ENCODE assay signal across 10 mouse cellular contexts in the genomic region with DNA sequence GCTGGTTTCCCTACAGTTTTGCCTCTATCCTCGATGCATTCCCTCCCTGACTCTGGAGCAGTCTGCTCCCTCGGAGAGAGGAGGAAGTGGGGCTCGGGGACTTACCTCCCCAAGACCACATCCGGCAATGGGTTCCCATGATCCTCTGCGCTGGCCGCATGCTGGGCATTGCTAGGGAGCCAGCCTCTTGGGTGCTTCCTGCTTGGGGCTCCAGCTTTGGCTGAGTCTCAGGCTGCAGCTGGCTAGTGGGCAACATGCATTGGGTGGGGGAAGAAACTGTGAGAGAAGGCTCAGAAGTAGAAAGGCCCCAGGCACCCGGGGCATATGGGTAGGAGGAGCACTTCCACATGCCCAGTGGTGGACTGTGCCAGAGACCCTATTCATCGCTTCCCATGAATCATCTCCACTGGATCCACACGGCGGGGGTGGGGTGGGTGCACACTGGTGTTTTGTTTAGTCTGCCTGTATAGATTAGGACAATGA. TPM values are rescaled to one million over a fixed set of nuclear protein-coding genes. Genes with fewer than 3 reads are reported as not detected.
A peak's percentile ranks its signal among the peaks of the same experiment; 100 is the strongest.
DNase-seq lines count a peak whose midpoint lies in the region.
"Had no signal": no experiment of that assay in that cellular context is flagged by ENCODE, and none has a peak within 500 bp of the region (broad histone marks: within the 10 kb centered on the region; RNA-seq: fewer than 3 reads in every experiment).

No protein-coding gene starts in this region.

- peak overlapping the region; percentile 91 for H3K4me3 ChIP-seq in megakaryocyte, embryonic 14.5 days (replicated peaks)
- H3K4me3 ChIP-seq: embryonic facial prominence, embryonic 12.5 days; lung, embryonic 15.5 days had no signal

- DNase-seq in kidney, postnatal 25 days = peak; percentile 32 to 61
- no peak for DNase-seq in kidney, postnatal 14 days
- DNase-seq in R1 (ENCODE audit: low read depth, low spot score) = peak; percentile 73
- DNase-seq in heart, adult 18-20 months = peak; percentile 81 to 89
- DNase-seq in layer of hippocampus, postnatal 10 days (ENCODE audit: low spot score in 2 of 2) = peak; percentile 54 to 67
- peak; percentile 92 to 97 for DNase-seq in thymus, adult 18-20 months
- DNase-seq in cerebellum, adult 11-12 months = no peak

- H3K9me3 ChIP-seq in megakaryocyte, embryonic 14.5 days = no peaks in the 10 kb centered on the region
- H3K9me3 ChIP-seq: embryonic facial prominence, embryonic 12.5 days; lung, embryonic 15.5 days had no signal

- H3K4me1 ChIP-seq in megakaryocyte, embryonic 14.5 days = peaks cover 86% of the 10 kb centered on the region

- no peaks in the 10 kb centered on the region for H3K36me3 ChIP-seq in megakaryocyte, embryonic 14.5 days (replicated peaks; ENCODE audit: low read length)
- H3K36me3 ChIP-seq: embryonic facial prominence, embryonic 12.5 days; lung, embryonic 15.5 days had no signal

- no peaks in the 10 kb centered on the region for H3K27me3 ChIP-seq in megakaryocyte, embryonic 14.5 days (replicated peaks)
- H3K27me3 ChIP-seq: embryonic facial prominence, embryonic 12.5 days; lung, embryonic 15.5 days had no signal

RNA-seq across cellular contexts. Expression of gene Slc6a6, which starts 4.7 kb away (rescaled TPM):
- 10 to 100 TPM; 53.1 to 54.8 TPM for total RNA-seq in heart, adult 18-20 months (2021)
- total RNA-seq in layer of hippocampus, postnatal 10 days (2021) = 100 to 1,000 TPM; 177 to 193 TPM
- 20.6 and 27.7 TPM in 2 replicates for polyA plus RNA-seq in megakaryocyte, embryonic 14.5 days (2012; ENCODE audit: insufficient read depth, low replicate concordance)

Comparison
In these comparisons a context has a peak if more than half of its experiments do, and no peak if none do; other contexts are left out.
1. DNase-seq: peak in kidney, postnatal 25 days (2 of 2), R1 (single experiment), heart, adult 18-20 months (2 of 2), layer of hippocampus, postnatal 10 days (2 of 2) and thymus, adult 18-20 months (2 of 2); none in kidney, postnatal 14 days (single experiment) and cerebellum, adult 11-12 months (single experiment).